Mouse (Mus musculus) limb, embryonic 10.5 days (tissue): ENCODE results near the gene Nt5c3. TPM values are rescaled to one million over a fixed set of nuclear protein-coding genes. Genes with fewer than 3 reads are reported as not detected.
"Not testable (repeated sequence)": the region's sequence is repeated elsewhere in the genome, so short reads cannot be mapped to it uniquely, and the experiment has no call there.

Experiments
- DNase-seq: peaks from one replicate; pipeline ENCODE4 v3.0.0-alpha.2; 2017; ENCODE audit warnings: low spot score
- H3K27ac ChIP-seq: fragments of 300-500 bp; sonication (generic); 2 replicates; pipeline ENCODE4 v1.5.1; 2016; ENCODE audit warnings: mild to moderate bottlenecking
- H3K27me3 ChIP-seq: fragments of 300-500 bp; sonication (generic); 2 replicates; pipeline ENCODE4 v1.6.1; 2016; ENCODE audit warnings: low read depth, mild to moderate bottlenecking; ENCODE audit not compliant: poor library complexity, severe bottlenecking
- H3K36me3 ChIP-seq: fragments of 300-500 bp; sonication (generic); 2 replicates; pipeline ENCODE4 v1.6.1; 2016; ENCODE audit warnings: mild to moderate bottlenecking, moderate library complexity
- H3K4me1 ChIP-seq: fragments of 300-500 bp; sonication (generic); 2 replicates; pipeline ENCODE4 v1.6.1; 2016
- H3K4me3 ChIP-seq: fragments of 300-500 bp; sonication (generic); 2 replicates; pipeline ENCODE4 v1.5.1; 2016; ENCODE audit warnings: mild to moderate bottlenecking, moderate library complexity
- H3K9me3 ChIP-seq: fragments of 300-500 bp; sonication (generic); replicated peaks from 2 replicates; pipeline ENCODE4 v1.6.1; 2016; ENCODE audit warnings: mild to moderate bottlenecking
- whole genome bisulfite sequencing: fragments of 180-500 bp; shearing (Covaris S2); methylation state at CpG from one replicate; pipeline ENCODE4 v1.1.7; 2016; 5-methylcytosine and 5-hydroxymethylcytosine counted together
- polyA plus RNA-seq: library from polyadenylated mRNA; unstranded; fragments of >200 nt; fragmentation: Nextera tagmentation; extraction: Ambion mirVana; gene quantifications from 2 replicates; pipeline ENCODE4 v1.2.1, GENCODE M21; 2016

The Nt5c3 gene
- polyA plus RNA-seq, 1 experiment from 2014 or later: 54.1 TPM

GRCm38 (mm10) chr6:56901336-56901735 is 22.4 kb downstream of the Nt5c3 start:
- no peaks in the 10 kb centered on the region for H3K27me3 ChIP-seq
- H3K4me1 ChIP-seq: peaks cover 4% of the 10 kb centered on the region; the same call in 1 of the 2 replicates
- DNase-seq: no peak
- 75% methylated on average over 3 of the region's 3 CpGs for WGBS
- no peaks in the 10 kb centered on the region for H3K36me3 ChIP-seq
- H3K4me3 ChIP-seq: no peak overlapping the region
- H3K9me3 ChIP-seq: no peaks in the 10 kb centered on the region
- no peak overlapping the region for H3K27ac ChIP-seq

DNA sequence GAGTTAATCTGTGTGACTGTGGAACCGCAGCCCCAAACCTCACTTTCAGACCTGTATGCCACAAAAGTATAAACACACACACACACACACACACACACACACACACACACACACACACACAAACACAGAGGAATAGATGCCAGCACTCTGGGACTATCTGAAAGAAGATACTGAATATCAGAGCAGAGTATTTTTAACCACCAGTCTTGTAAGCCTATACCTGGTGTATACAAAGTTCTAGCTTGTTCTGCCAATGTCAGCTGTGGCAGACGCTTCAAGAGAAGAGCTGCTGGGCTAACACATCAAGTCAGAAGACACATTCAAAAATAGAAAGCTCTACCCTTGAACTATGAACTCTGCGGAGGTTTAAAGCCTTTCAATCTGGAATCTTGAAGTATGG is 24.1 kb downstream of the Nt5c3 start:
- peaks cover 4% of the 10 kb centered on the region; the same call in 1 of the 2 replicates for H3K4me1 ChIP-seq
- no peak overlapping the region for H3K4me3 ChIP-seq
- no peak overlapping the region for H3K27ac ChIP-seq
- no peaks in the 10 kb centered on the region for H3K9me3 ChIP-seq
- H3K36me3 ChIP-seq: no peaks in the 10 kb centered on the region
- H3K27me3 ChIP-seq: no peaks in the 10 kb centered on the region
- no peak for DNase-seq
- WGBS: 91% methylated on average over 3 of the region's 3 CpGs

DNA sequence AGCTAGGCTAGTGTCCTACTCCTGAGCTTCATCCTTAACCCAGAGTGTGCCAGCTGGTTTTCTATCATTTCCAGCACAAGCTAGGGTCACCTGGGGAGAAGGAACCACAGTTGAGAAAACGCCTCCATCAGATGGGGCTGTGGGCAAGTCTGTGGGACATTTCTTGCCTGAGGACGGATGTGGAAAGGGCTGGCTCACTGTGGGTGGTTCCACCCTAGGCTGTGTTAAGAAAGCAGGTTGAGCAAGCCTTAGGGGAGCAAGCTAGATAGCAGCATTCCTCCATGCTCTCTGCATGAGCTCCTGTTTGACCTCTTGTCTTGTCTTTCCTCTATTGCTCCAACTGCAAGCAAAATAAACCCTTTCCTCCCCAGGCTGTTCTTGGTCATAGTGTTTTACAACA is 33.0 kb downstream of the Nt5c3 start:
- Histone ChIP-seq H3K36me3 (peaks cover 40% of the 10 kb centered on the region), H3K27me3 (no peaks in the 10 kb centered on the region), H3K4me1 (no peaks in the 10 kb centered on the region), H3K4me3 (no peak overlapping the region), H3K27ac (no peak overlapping the region), H3K9me3 (no peaks in the 10 kb centered on the region)
- WGBS: 87% methylated on average over 2 of the region's 2 CpGs
- DNase-seq: no peak

DNA sequence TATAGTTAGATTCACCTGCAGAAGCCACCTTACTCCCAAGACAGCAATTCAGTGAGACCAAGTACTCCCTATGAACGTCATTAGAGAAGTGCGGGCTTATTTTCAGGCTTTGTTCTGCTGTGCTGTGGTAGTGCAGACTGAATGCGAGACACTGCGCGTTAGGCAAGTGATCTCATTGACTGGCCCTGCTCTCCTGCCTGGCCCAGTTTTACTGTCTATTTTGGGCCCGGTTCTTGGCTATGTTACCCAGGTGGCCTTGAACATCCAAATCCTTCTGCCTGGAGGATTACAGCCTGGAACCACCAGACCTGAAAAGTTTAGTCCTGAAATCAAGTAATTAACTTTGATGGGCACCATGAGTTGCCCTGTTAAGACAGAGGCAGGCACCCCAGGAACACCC is 35.2 kb downstream of the Nt5c3 start:
- Histone ChIP-seq H3K27ac (no peak overlapping the region), H3K4me3 (no peak overlapping the region), H3K9me3 (no peaks in the 10 kb centered on the region), H3K27me3 (no peaks in the 10 kb centered on the region), H3K4me1 (no peaks in the 10 kb centered on the region), H3K36me3 (peaks cover 47% of the 10 kb centered on the region)
- WGBS: 89% methylated on average over 6 of the region's 6 CpGs
- DNase-seq: no peak

GRCm38 (mm10) chr6:56879352-56879955 is 44.3 kb downstream of the Nt5c3 start:
- H3K9me3 ChIP-seq: no peaks in the 10 kb centered on the region
- H3K36me3 ChIP-seq: peaks cover 75% of the 10 kb centered on the region
- no peaks in the 10 kb centered on the region for H3K4me1 ChIP-seq
- DNase-seq: no peak
- H3K27me3 ChIP-seq: no peaks in the 10 kb centered on the region
- no peak overlapping the region for H3K27ac ChIP-seq
- H3K4me3 ChIP-seq: no peak overlapping the region
- WGBS: 78% methylated on average over 1 of the region's 1 CpGs

DNA sequence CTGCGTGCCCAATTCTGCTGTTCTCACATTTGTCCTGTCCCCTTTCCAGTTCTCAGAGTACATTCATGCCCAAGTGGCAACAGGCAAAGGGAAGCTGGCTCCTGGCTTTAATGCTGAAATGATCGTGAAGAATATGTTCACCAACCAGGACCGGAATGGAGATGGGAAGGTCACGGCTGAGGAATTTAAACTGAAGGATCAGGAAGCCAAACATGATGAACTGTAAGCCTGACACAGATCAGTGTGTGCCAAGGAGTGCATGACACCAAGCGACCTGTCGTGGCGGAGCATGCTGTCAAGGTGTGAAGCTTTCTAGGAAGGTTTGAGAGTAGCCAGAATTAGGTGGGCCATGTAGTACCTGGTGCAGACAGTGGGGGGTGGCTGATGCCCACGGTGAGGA is 45.7 kb downstream of the Nt5c3 start:
- Histone ChIP-seq H3K4me1 (no peaks in the 10 kb centered on the region), H3K27ac (no peak overlapping the region), H3K9me3 (no peaks in the 10 kb centered on the region), H3K36me3 (peaks cover 63% of the 10 kb centered on the region), H3K4me3 (no peak overlapping the region), H3K27me3 (no peaks in the 10 kb centered on the region)
- no peak for DNase-seq
- 93% methylated on average over 8 of the region's 8 CpGs for WGBS

- no peaks in the 10 kb centered on the region for H3K4me1 ChIP-seq
- no peak overlapping the region for H3K27ac ChIP-seq
- no peak overlapping the region for H3K4me3 ChIP-seq
- WGBS: 87% methylated on average over 4 of the region's 4 CpGs
- no peak for DNase-seq
- H3K36me3 ChIP-seq: peaks cover 54% of the 10 kb centered on the region
- H3K27me3 ChIP-seq: no peaks in the 10 kb centered on the region
- H3K9me3 ChIP-seq: no peaks in the 10 kb centered on the region
Measured at GRCm38 (mm10) chr6:56876870-56877269, 46.9 kb downstream of the Nt5c3 start.

DNA sequence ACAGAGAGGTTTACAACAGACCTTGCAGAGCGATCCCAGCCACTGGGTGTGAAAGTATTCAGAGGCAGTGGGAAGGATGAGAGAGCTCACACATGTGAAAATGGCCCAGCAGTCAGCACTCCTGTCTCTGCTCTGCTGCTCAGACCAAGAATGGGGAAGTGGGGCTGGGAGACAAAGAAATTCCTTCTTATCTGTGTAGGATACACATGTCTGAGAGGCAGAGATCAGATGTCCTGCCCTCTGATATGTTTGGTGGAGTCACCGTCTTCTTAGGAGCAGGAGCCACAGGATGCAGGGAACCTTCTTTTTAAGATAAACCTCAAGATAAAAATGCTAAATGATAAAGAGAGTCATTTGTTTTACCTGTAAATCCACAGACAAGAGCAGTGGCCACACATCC is 53.7 kb downstream of the Nt5c3 start:
- DNase-seq: no peak
- Histone ChIP-seq H3K9me3 (no peaks in the 10 kb centered on the region), H3K4me1 (no peaks in the 10 kb centered on the region), H3K36me3 (peaks cover 30% of the 10 kb centered on the region), H3K27me3 (no peaks in the 10 kb centered on the region), H3K4me3 (no peak overlapping the region), H3K27ac (no peak overlapping the region)
- WGBS: 85% methylated on average over 2 of the region's 2 CpGs

- no peak for DNase-seq
- H3K4me3 ChIP-seq: no peak overlapping the region
- H3K27ac ChIP-seq: no peak overlapping the region
- WGBS: 77% methylated on average over 8 of the region's 8 CpGs
- H3K9me3 ChIP-seq: no peaks in the 10 kb centered on the region
- peaks cover 31% of the 10 kb centered on the region for H3K36me3 ChIP-seq
- H3K4me1 ChIP-seq: no peaks in the 10 kb centered on the region
- H3K27me3 ChIP-seq: no peaks in the 10 kb centered on the region
Measured at GRCm38 (mm10) chr6:56868565-56868964, 55.2 kb downstream of the Nt5c3 start.

GRCm38 (mm10) chr6:56866899-56867298 is 56.8 kb downstream of the Nt5c3 start:
- WGBS: 93% methylated on average over 1 of the region's 1 CpGs
- not testable (repeated sequence) for H3K4me3 ChIP-seq
- peaks cover 41% of the 10 kb centered on the region for H3K36me3 ChIP-seq

GRCm38 (mm10) chr6:56860205-56860848 is 63.4 kb downstream of the Nt5c3 start:
- Histone ChIP-seq H3K27me3 (no peaks in the 10 kb centered on the region), H3K27ac (no peak overlapping the region), H3K4me3 (no peak overlapping the region), H3K9me3 (no peaks in the 10 kb centered on the region), H3K4me1 (no peaks in the 10 kb centered on the region), H3K36me3 (peaks cover 44% of the 10 kb centered on the region)
- 93% methylated on average over 8 of the region's 8 CpGs for WGBS
- no peak for DNase-seq

More at GRCm38 (mm10) chr6:56866899-56867298, 56.8 kb downstream of the Nt5c3 start:
- not testable (repeated sequence) for H3K9me3 ChIP-seq, H3K27ac ChIP-seq, DNase-seq, H3K27me3 ChIP-seq, H3K4me1 ChIP-seq

DNA sequence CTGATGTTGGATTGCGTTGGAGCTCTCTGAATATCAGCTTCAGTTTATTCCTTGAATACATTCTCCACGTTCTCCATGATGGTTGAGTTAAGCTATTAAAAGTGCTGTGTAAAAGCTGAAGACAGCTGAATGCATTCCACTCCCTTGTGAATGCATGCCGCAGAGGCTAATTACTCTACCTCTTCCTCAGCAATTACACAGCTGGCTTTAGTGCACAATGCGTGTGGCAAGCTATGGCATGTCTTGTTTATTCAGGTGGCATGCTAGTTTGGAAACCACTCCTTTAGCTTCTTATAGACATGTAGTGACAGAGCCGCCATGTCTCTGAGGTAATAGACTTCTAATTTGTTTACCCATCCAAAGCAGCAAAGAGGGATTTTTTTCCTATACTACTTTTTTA is 67.0 kb downstream of the Nt5c3 start:
- H3K4me3 ChIP-seq: no peak overlapping the region
- H3K36me3 ChIP-seq: peaks cover 49% of the 10 kb centered on the region
- no peaks in the 10 kb centered on the region for H3K4me1 ChIP-seq
- H3K27ac ChIP-seq: no peak overlapping the region
- H3K27me3 ChIP-seq: no peaks in the 10 kb centered on the region
- WGBS: 77% methylated on average over 5 of the region's 5 CpGs
- DNase-seq: no peak
- H3K9me3 ChIP-seq: no peaks in the 10 kb centered on the region

DNA sequence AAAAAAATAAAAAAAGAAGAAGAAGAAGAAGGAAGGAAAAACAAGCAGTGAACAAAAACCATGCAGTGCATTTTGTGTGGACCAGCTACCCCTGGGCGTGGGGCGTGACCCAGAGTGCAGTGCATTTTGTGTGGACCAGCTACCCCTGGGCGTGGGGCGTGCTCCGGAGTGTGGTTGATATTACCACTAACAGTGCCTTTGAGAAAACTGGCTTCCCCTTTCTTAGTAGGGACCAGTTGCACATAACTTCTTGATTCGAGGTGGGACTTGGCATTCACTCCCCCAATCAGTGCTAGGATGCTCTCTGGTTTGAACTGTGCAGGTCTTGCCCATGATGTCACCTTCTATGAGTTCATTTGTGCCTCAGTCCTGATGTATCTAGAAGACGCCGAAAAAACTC is 68.9 kb downstream of the Nt5c3 start:
- no peak overlapping the region for H3K27ac ChIP-seq
- no peak overlapping the region for H3K4me3 ChIP-seq
- no peaks in the 10 kb centered on the region for H3K9me3 ChIP-seq
- H3K4me1 ChIP-seq: no peaks in the 10 kb centered on the region
- peaks cover 55% of the 10 kb centered on the region for H3K36me3 ChIP-seq
- no peaks in the 10 kb centered on the region for H3K27me3 ChIP-seq
- DNase-seq: no peak
- 95% methylated on average over 8 of the region's 8 CpGs for WGBS

- H3K9me3 ChIP-seq: no peaks in the 10 kb centered on the region
- H3K4me1 ChIP-seq: no peaks in the 10 kb centered on the region
- no peak overlapping the region for H3K4me3 ChIP-seq
- no peak for DNase-seq
- no peak overlapping the region for H3K27ac ChIP-seq
- peaks cover 38% of the 10 kb centered on the region for H3K36me3 ChIP-seq
- WGBS: 80% methylated on average over 7 of the region's 7 CpGs
- no peaks in the 10 kb centered on the region for H3K27me3 ChIP-seq
Measured at GRCm38 (mm10) chr6:56850315-56850714, 73.4 kb downstream of the Nt5c3 start.
